Mouse (Mus musculus) c-Kit-negative CD71-positive TER-119-positive erythroid progenitor cells, embryonic 14.5 days (primary cell): ENCODE measurements around the gene Adck1.
"Not testable (repeated sequence)": the region's sequence is repeated elsewhere in the genome, so short reads cannot be mapped to it uniquely, and the experiment has no call there.

Source experiments
- DNase-seq: peaks from one replicate; pipeline ENCODE4 v3.0.0-alpha.2; 2013; ENCODE audit warnings: low read depth, low spot score

The Adck1 gene

DNA sequence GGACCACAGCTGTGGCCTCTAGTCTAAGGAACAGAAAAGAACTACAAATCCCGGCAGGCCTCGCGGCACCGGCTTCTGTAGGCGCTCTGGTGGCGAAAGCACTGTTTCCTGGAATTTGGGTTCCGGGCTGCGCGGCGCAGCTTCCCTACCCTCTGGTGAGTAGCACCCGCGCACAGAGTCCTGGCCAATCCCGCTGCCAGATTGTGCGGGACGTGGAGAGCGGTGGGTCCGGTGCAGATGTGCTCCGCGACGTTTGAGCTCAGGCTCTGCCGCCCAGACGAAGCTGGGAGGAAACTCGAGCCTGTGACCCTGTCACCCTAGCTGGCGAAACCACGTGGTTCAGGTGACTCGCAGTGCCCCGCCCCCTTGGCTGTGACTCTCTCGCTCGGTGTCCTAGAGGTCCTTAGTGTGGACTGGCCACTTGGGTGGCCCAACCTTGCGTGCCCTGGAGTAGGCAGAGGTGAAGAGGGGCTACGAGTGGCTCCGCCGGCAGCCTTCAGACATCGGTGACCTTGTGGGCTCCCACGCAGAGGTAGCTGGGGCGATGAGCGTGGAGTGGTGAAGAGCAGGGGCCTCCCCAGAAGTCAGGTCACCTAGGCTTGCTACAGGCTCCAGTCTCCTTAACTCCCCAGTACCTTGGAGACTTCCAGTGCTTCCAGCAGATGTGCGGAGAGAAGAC lies at the start of gene Adck1:
Gene Adck1 (plus strand): TSS at position 114 of the 679 bp plus-strand sequence.
- DNase-seq: peak; percentile 52

DNA sequence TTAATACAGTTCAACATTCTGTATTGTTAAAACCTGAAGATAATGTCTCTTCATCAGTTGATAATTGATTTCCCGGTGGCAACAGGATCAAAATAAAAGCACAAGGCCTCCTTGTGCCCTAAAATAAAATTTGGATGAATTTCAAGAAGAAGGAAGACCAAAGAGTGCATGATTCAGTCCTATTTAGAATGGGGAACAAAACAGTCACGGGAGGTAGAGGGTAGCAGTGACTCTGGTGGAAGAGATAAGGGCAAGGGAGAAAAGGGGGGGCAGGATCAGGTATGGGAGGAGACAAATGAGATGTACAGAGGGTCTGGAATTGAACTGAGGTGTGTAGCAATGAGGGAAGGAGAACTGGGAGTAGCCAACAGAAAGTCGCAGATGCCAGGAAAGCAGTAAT lies 45.8 kb upstream of the Adck1 start:
- DNase-seq: no peak

DNA sequence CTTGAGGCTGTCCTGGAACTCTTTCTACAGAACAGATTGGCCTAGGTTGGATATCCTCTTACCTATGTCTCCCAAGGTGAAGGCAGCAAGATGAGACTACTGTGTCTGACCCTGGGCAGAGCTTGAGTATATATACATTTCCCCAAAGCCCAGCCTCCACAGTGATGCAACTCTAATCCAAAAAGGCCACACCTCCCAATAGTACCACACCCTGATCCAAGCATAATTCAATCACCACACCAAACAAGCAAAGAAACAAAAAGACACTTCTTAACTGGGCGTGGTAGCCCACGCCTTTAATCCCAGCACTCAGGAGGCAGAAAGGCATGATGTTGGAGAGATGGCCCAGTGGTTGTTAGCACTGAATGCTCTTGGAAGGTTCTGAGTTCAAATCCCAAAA lies 36.4 kb upstream of the Adck1 start, which contains the start of gene Gm5039:
Gene Gm5039 (minus strand): TSS at position 101 of the 400 bp plus-strand sequence.
- DNase-seq: not testable (repeated sequence)

DNA sequence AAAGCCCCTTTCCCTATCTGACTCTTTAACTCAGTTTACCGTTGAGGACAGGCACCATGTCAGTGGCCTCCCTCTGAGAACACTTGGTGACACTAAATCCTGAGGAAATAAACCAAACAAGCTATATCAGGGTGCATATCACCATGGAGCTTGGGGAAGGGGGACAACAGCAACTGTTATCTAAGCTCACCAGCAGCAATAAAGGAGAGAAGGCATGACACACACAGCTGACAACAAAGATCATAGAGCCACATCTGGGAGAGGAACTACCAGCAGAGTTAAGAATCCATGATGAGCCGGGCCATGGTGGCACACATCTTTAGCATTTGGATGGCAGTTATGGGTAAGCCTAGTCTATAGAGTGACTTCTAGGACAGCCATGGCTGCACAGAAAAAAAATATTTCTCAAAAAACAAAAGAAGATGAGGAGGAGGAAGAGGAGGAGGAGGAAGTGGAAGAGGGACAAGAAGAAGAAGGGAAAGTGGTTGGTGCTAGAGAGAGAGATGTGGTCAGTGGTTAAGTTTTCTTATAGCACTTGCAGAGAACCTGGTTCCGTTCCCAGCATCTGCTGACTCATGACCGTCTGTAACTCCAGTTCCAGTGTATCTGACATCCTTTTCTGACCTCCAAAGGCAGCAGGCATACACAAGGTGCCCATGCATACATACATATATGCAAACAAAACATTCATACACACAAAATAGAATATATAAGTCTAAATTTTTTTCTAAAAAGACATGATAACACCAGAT lies 23.5 kb upstream of the Adck1 start:
- DNase-seq: not testable (repeated sequence)

DNA sequence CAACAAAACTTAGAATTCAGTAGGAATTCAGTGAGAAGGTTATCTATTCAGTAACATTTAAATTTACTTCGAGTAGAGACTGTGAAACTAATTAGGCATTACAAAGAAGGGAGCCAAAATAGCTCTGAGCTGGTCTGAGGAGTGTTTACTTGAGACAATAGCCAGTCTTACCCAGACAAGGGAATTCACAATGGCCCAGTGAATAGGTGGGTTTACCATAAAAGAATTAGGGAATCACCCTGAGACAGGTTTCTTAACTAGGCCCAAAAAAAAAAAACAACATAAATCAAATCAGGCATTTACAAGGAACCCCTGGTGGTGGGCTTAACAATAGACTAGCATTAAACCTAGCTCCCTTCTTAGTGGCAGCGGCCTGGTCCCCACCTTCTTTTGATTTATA lies 19.1 kb upstream of the Adck1 start:
- not testable (repeated sequence) for DNase-seq

DNA sequence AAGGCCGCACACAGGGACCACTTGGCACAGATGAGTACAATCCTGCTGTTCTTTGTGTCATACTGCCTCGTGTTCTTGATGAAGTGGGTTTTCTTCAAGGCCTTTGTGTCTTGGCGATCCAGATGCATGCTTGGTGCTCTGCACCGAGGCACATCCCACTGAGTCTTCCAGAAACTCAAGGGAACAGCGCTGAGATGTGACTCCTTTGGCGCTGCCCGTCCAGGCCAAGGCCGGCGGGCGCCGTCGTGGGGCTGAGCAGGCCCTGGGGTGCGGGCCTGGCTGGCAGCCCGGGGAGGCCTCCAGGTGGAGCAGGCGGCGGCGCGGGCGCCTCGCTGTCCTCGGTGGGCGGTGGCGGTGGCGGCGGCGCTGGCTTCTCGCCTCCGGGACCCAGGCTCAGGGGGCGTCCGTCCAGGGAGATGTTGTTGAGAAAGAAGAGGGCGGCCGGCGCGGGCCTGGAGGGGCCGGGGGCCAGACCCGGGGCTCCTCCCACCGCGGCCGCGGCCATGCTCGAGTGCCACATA lies 6.1 kb upstream of the Adck1 start:
- DNase-seq: no peak

DNA sequence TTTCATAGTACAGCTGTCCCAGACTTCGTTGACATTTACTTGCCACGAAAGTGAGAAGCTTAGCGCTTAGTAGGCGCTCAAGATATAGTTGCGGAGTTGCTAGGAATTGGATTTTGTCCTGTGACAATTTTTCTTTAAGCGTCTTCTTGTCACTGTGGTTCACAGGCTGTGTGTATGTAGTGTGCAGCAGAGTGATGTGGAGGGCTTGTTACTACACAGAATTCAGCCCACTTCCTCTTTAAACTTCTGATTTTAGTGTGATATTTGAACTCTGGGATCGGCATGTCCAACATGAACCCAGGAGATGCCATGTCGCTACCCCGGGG lies 729 bp downstream of the Adck1 start:
- no peak for DNase-seq

DNA sequence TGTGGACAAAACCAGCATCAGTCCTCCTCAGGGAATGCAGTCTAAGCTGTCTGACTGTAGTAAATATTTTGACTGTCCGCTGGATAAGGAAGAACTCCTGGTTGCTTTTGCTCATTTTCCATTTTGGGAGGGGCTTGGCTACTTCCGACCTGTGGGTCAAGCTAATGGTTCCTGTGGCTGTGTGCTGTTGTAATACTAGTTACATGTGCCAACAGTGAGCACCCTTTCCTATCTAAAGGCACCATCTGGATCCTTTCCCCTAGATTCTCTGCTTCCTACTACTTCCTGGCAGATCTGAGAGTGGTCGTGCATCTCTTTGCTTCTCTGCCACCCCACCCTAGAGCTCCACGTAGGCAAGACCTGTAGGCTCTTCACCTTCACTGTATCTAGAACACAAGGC lies 7.3 kb downstream of the Adck1 start:
- DNase-seq: no peak

DNA sequence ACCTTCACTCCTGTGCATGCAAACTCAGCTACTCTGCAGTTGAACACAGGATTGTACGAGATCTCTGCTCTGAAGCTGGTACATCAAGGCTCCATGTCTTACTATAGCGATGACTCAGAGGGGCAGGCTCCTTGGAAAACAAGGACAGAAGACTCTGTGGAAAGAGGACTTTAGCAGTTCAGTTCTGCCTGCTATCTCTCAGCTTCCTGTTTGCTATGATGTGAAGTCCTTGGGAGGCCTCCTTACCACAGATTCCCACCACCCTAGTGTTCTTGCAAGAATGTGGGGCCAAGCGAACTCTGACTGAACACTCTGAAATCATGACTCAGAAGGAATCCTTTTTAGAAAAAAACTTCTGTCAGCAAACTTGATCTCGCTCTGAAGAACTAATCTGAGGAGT lies 8.3 kb downstream of the Adck1 start:
- no peak for DNase-seq

DNA sequence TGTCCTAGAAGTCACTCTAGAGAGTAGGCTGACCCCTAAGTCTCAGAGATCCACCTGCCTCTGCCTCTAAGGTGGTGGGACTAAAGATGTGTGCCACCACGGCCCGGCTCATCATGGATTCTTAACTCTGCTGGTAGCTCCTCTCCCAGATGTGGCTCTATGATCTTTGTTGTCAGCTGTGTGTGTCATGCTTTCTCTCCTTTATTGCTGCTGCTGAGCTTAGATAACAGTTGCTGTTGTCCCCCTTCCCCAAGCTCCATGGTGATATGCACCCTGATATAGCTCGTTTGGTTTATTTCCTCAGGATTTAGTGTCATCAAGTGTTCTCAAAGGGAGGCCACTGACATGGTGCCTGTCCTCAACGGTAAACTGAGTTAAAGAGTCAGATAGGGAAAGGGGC lies 9.3 kb downstream of the Adck1 start:
- DNase-seq: not testable (repeated sequence)

DNA sequence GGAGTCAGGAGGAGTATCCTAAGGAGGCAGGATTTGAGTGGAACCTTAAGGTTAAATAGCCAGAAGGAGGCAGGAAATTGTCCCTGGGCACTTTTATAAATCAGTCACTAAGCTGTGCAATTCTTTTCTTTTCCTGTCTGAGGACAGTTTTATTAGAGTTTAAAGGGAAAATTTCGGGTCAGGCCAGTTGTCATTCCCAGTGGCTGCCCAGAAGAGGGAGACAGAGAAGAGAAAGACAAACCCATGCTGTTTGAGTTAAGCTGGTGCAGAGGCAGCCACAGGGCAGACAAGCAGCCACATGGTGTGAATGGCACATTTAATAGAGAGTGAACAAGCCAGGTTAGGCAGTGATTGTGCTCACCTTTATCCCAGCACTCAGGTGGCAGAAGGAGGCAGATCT lies 10.0 kb downstream of the Adck1 start:
- DNase-seq: not testable (repeated sequence)

DNA sequence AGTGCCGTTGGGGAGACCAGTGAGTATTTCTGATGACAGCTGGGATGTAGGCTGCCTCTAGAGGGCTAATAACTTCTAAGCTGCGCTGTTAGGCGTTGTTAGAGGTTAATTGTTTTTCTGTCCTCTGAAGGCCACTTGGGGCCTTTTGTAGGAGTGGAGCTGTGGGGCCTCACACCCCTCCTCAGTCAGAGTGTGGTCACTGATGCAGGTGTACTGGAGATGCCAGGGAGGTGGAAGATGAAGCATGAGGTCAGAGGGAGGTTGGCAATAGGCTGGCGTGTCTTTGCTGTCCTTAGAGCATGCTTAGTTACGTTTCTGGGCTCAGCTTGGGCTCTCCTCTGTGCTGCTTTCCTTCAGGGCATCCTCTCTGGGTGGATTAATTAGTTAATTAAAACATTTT lies 11.7 kb downstream of the Adck1 start:
- no peak for DNase-seq

DNA sequence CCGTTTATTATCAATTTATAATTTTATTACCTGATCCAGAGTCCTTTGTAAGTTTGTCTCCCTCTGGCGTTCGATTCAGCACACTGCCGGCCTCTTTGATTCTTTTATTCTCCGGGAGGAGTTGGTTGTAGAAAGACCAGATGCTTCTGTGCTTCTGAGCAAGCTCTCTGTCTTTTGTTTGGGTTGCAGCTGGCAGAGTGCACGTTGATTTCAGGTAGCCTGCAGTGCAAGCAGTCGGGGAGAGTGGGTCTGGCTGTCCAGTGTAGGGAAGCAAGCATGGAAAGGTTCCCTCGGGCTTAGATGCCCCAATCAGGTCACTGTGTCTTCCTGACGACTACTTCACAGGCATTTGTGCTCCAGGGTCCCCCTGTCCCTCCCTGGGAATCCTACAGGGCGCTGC lies 16.5 kb downstream of the Adck1 start:
- DNase-seq: no peak

DNA sequence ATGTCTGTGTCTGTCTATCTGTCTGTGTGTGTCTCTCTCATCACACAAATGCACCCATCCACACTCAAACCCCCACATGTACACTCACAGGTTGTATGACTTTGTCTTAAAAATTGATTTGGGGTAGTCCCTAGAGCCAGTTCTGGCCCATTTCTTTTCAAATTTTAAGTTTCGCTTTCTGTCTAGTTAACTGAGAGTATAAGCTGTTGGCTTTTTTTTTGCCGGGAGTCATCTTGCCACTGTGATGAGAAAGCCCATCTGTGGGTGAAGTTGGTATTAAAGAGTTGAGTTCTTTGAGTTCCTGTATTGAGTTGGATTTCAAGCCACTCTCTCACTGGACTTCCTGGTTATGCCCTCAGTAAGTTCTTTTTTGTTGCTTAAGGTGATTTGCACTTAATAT lies 17.9 kb downstream of the Adck1 start:
- DNase-seq: no peak

DNA sequence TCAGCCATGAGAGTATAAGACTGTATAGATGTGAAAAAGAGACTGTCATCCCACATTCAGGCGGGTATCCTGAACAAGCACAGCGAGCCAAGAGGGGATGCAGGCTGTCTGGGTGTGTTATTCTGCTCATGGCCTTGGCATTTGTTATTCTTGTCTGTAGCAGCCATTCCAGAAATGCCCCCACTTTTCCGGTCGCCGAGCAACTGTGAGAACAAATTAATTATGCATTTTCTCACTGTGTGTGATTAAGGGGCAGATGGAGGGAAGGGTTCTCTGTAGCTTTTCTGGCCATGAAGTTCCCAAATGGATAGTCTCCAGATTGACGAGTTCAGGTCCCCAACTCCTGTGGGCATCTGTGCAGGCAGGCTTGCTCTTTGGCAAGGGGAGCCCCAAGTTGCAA lies 28.5 kb downstream of the Adck1 start:
- no peak for DNase-seq

DNA sequence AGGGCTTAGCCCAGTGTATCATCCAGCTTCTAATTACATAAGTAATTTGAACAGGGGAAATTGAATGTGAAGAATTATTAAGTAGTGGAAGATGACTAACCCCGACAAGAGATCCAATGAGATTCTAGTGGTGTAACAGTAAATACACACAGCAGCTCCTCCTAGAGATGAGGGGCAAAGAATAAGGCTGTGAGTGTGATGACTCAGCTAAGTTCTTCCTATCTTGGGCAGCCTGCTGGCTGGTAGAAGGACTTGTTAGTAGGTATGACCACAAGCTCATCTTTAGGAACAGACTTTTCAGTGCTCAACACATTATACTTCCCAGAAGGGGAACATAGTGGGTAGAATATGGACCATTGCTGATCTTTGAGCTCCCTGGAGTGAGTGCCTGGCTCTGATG lies 38.3 kb downstream of the Adck1 start:
- DNase-seq: no peak

DNA sequence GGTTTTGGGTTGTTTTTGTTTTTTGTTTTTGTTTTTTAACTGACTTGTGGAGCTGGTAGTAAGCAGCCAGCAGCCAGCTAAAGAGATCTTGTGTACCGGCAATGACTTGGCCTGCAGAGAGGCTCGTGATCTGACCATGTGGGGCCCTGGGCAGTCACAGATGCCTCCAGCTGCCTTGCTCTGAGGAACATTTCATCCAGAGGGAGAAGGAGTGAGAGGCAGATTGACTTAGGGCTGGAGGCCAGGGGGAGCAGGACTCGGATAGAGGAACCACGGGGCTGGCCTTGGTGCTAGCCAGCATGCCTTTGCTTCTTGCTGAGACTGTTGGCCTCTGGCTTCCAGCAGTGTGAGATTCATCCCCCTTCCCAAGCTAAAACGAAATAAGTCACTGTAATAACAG lies 43.2 kb downstream of the Adck1 start:
- DNase-seq: no peak

DNA sequence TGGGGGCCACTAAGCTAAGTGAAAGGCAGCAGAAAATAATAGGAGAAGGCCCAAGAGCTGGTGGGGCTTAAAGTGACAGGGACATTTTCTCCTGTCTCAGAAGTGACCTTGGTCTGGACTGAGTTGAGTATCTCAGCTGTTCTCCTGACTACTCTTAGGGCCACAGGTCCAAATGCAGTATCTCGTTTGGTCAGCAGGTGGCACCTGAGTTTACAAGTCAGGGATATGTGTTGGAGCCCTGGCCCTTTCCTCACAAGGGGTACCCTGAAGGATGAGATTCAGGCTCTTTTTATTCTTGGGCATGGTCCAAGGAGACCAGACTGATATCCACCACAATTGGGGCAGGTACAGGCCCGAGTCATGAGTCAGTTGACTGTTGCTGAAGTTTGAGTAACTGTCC lies 44.8 kb downstream of the Adck1 start:
- peak; percentile 2 for DNase-seq

DNA sequence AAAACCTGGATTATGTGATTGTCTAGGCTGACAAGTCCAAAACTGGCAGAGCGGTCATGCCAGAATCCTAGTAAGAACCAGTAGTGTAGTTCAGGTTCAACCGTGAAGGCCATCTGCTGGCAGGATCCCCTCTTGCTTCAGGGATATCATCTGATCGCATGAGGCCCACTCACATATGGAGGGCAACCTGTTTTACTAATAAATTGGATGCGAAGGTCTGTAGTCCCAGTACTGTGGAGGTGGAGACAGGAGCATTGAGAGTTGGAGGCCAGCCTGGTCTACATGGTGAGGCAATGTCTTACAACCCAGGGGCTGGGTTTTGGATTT lies 47.6 kb downstream of the Adck1 start:
- DNase-seq: no peak

DNA sequence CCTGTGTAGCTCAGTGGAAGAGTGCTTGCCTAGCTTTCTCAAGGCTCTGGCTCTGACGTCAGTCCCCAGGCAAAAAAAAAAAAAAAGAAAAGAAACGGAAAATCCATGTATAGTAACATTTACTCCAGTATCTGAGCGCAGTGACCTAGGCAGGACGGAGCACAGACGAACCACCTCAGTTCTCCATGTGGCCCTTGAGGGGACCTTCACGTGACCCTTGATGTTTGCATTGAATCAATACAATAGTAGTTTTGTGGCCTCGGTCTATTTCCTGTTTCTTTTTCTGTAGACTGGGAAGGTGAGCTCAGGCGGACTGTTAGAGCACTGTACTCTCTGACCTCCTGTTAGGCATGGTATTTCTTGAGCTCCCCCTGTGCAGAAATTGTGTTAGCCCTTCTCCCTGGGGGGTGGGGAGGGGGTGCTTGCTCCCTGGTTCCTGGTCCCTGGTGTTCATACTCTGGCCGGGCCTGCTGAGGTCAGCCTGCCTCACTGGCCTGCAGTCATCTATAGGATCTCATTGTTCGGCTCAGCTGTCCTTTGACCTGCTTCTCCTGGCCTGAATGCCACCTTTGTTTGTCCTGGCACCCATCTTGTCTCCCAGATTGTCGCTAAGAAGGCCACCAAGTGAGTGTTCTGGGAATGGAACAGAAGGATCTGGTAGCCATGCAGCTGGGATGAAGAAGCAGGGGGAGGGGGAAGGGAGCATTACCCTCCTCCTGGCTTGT lies 48.1 kb downstream of the Adck1 start:
- DNase-seq: no peak

DNA sequence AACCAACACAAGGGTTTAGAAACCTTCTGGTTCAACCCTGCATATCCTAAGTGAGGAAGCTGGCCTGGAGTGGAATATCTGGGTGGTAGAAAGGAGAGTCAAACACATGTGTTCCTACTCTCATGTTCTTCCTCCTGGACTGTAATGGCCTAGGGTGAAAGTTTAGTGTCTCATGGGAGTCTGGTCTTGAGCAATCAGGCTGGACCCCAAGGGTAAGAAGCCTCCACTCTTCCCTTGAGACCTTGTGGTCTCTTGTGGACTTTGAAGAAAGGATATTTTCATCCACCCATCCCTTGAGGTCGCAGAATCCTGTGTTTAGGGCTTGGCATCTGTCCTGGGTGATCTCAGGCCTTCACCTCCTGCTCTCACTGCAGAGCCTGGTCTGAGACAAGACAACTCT lies 52.9 kb downstream of the Adck1 start:
- DNase-seq: no peak

DNA sequence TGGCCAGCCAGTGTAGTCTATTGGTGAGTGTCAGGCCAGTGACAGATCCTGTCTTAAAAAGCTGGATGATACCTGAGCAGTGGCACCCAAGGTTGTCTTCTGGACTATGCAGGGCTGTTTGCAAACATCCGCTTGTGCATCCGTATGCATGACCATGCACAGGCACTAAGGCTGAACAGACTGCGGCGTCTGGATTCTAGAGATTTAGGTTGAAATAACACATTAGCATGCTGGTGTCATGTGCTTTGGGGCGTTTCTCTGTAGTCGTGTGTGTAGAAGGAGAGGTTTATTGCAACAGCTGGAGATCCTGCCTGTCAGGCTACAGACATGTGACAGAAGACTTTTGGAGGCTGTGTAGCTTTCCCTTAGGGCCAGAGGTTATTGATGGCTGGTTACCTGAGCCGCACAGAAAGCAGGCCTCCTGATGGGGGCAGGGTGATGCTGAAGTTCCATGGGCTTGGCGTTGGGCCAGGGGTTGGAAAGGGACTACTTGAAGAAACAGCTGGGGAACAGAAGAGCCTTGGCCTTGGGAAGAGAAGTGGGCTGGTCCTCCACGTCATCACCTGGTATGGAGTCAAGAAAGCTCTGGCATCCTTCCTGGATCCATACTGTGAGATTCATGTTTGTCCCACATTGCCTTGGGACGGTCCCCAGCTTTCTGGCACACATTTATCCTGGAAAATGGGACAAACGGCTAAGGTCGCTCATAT lies 59.7 kb downstream of the Adck1 start:
- DNase-seq: no peak
